Mouse (Mus musculus) midbrain, embryonic 14.5 days (tissue): Measurements from ENCODE around the gene Tcf12. TPM values are rescaled to one million over a fixed set of nuclear protein-coding genes. Genes with fewer than 3 reads are reported as not detected.

Experiments
- ATAC-seq: fragments of 200-750 bp; cut with Nextera tagmentation; 2 replicates; pipeline ENCODE4 v1.8.0; 2017; ENCODE audit warnings: moderate number of reproducible peaks, moderate library complexity; ENCODE audit not compliant: low FRiP score, low TSS enrichment
- DNase-seq: peaks from one replicate; pipeline ENCODE4 v3.0.0-alpha.2; 2015
- H3K27ac ChIP-seq: fragments of 300-500 bp; sonication (generic); replicated peaks from 2 replicates; pipeline ENCODE4 v1.5.1; 2014; ENCODE audit warnings: mild to moderate bottlenecking, low read depth, low read length, moderate library complexity
- H3K27me3 ChIP-seq: fragments of 300-500 bp; sonication (generic); 2 replicates; pipeline ENCODE4 v1.6.1; 2014; ENCODE audit warnings: low read length, control low read depth, mixed read lengths; ENCODE audit not compliant: control insufficient read depth, insufficient read depth
- H3K36me3 ChIP-seq: fragments of 300-500 bp; sonication (generic); 2 replicates; pipeline ENCODE4 v1.6.1; 2014; ENCODE audit warnings: low read length, control low read depth; ENCODE audit not compliant: control insufficient read depth, insufficient read depth
- H3K4me1 ChIP-seq: fragments of 300-500 bp; sonication (generic); 2 replicates; pipeline ENCODE4 v1.6.1; 2014; ENCODE audit warnings: mild to moderate bottlenecking, antibody characterized with exemption, low read length, control low read depth; ENCODE audit not compliant: control insufficient read depth, insufficient read depth
- H3K4me2 ChIP-seq: fragments of 300-500 bp; sonication (generic); 2 replicates; pipeline ENCODE4 v1.6.1; 2014; ENCODE audit warnings: mild to moderate bottlenecking, low read length, moderate library complexity
- H3K4me3 ChIP-seq: fragments of 300-500 bp; sonication (generic); replicated peaks from 2 replicates; pipeline ENCODE4 v1.5.1; 2014; ENCODE audit warnings: low read depth, low read length
- H3K9ac ChIP-seq: fragments of 300-500 bp; sonication (generic); replicated peaks from 2 replicates; pipeline ENCODE4 v1.6.1; 2014; ENCODE audit warnings: mild to moderate bottlenecking, low read length, moderate library complexity
- H3K9me3 ChIP-seq: fragments of 300-500 bp; sonication (generic); 2 replicates; pipeline ENCODE4 v1.6.1; 2016; ENCODE audit warnings: low read length, control low read depth, mixed read lengths; ENCODE audit not compliant: control insufficient read depth
- WGBS: fragments of 180-500 bp; shearing (Covaris S2); extraction: QIAGEN DNeasy Blood & Tissue Kit; methylation state at CpG from one replicate; pipeline ENCODE4 v1.1.7; 2014; 5-methylcytosine and 5-hydroxymethylcytosine counted together
- polyA plus RNA-seq: library from polyadenylated mRNA; unstranded; fragments of >200 nt; fragmentation: Nextera tagmentation; extraction: Ambion mirVana; gene quantifications from 2 replicates; pipeline ENCODE4 v1.2.1, GENCODE M21; 2014

Gene Tcf12
- polyA plus RNA-seq, 1 experiment from 2014 or later: 93.6 TPM

DNA sequence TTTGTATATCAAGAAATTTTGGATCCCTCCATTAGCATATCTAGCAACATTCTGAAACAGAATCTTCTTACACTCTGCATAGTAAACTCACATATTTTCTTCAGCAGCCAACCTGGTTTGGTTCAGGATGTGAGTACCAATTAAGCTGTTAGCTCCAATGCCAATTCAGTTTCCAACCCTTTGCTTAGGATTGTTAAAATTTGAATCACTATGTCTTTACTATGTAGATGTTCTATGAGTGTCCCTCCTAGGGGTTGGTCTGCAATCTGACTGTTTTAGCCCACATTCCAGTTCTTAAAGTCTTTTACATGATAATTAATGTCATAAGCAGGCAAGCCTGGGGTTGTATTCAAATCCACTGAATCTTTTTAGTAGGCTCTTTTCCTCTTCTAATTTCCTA is 71.5 kb downstream of the Tcf12 start:
- no peak for DNase-seq
- Histone ChIP-seq H3K36me3 (no peaks in the 10 kb centered on the region), H3K9me3 (no peaks in the 10 kb centered on the region), H3K27me3 (no peaks in the 10 kb centered on the region), H3K4me1 (0 out of 2 replicates have a peak, but pooled peaks cover 5% of the 10 kb centered on the region), H3K27ac (no peak overlapping the region), H3K4me2 (no peak overlapping the region), H3K4me3 (no peak overlapping the region), H3K9ac (no peak overlapping the region)
- ATAC-seq: no peak

- 0 out of 2 replicates have a peak, but pooled peaks cover 5% of the 10 kb centered on the region for H3K4me1 ChIP-seq
- H3K4me3 ChIP-seq: no peak overlapping the region
- H3K9me3 ChIP-seq: no peaks in the 10 kb centered on the region
- no peak overlapping the region for H3K9ac ChIP-seq
- no peak overlapping the region for H3K4me2 ChIP-seq
- no peaks in the 10 kb centered on the region for H3K27me3 ChIP-seq
- ATAC-seq: no peak
- no peak for DNase-seq
- WGBS: 95% methylated on average over 2 of the region's 2 CpGs
- no peak overlapping the region for H3K27ac ChIP-seq
- no peaks in the 10 kb centered on the region for H3K36me3 ChIP-seq
These were observed 72.3 kb downstream of the Tcf12 start for GRCm38 (mm10) chr9:72039369-72039768.

DNA sequence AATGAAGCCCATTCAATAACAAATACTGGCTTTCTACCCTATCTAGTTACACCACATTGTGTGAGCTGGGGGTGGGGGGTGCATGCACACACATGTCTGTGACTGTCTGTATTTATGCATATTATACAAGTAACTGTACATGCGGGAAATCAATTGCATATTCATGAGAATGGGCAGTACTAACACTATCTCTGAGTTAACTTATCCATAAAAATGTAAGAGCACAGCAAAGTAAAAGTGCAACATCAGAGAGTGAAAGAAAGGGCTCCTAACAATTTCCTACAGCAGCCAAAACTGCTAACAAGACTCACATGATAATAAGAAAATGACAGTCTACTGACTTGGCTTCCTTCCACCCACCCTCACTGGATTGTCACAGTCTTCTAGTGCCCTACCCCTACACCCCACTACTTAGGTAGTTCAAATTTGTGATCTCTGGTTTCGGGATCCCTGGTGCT is 74.6 kb downstream of the Tcf12 start:
- no peak overlapping the region for H3K27ac ChIP-seq
- 0 out of 2 replicates have a peak, but pooled peaks cover 5% of the 10 kb centered on the region for H3K4me1 ChIP-seq
- no peaks in the 10 kb centered on the region for H3K9me3 ChIP-seq
- WGBS: 60% methylated on average over 2 of the region's 2 CpGs
- H3K4me2 ChIP-seq: no peak overlapping the region
- H3K36me3 ChIP-seq: no peaks in the 10 kb centered on the region
- no peak for DNase-seq
- H3K27me3 ChIP-seq: no peaks in the 10 kb centered on the region
- ATAC-seq: no peak
- no peak overlapping the region for H3K4me3 ChIP-seq
- H3K9ac ChIP-seq: no peak overlapping the region

GRCm38 (mm10) chr9:72036257-72036656 is 75.4 kb downstream of the Tcf12 start:
- no peaks in the 10 kb centered on the region for H3K9me3 ChIP-seq
- H3K9ac ChIP-seq: no peak overlapping the region
- no peak overlapping the region for H3K4me2 ChIP-seq
- 98% methylated on average over 3 of the region's 3 CpGs for WGBS
- no peak overlapping the region for H3K4me3 ChIP-seq
- H3K27me3 ChIP-seq: no peaks in the 10 kb centered on the region
- H3K4me1 ChIP-seq: 0 out of 2 replicates have a peak, but pooled peaks cover 5% of the 10 kb centered on the region
- H3K27ac ChIP-seq: no peak overlapping the region
- DNase-seq (no peak), ATAC-seq (no peak)
- H3K36me3 ChIP-seq: no peaks in the 10 kb centered on the region

DNA sequence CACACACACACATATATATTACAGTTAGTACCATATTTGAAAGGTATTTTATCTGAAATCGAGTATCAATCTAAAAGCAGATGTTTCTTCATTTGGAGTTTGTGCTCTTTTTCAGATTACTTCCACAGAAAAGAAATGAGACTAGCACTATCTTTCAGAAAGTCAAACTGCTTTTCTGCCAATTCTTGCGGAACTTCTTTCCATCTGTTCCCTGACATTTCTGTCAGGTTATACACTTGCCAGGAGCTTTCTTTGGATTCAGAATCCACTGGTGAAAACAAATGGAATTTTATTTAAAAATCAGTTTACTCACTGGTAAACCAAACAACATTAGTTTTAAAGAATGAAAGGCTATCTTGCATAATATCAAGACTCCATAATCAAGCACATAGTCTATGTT is 78.4 kb downstream of the Tcf12 start:
- no peaks in the 10 kb centered on the region for H3K27me3 ChIP-seq
- DNase-seq: no peak
- no peak overlapping the region for H3K4me3 ChIP-seq
- no peaks in the 10 kb centered on the region for H3K36me3 ChIP-seq
- H3K9ac ChIP-seq: no peak overlapping the region
- H3K9me3 ChIP-seq: no peaks in the 10 kb centered on the region
- H3K4me1 ChIP-seq: 0 out of 2 replicates have a peak, but pooled peaks cover 5% of the 10 kb centered on the region
- ATAC-seq: no peak
- 92% methylated on average over 2 of the region's 2 CpGs for WGBS
- H3K4me2 ChIP-seq: no peak overlapping the region
- H3K27ac ChIP-seq: no peak overlapping the region

DNA sequence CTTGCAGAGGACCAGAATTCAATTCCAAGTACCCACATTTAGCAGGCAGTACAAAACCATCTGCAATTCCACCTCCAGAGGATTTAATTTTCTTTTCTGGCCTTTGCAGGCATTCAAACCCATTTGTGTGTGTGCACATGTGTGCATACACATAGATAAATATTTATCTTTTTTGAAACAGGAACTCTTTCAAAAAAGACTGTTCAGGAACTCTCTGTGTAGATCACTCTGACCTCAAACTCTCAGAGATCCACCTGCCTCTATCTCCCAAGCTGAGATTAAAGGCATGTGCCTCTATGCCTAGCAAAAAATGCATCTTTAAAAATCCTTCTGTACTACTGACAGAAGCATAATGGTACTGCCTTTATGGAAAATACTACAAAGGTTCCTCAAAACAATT is 81.4 kb downstream of the Tcf12 start:
- H3K36me3 ChIP-seq: no peaks in the 10 kb centered on the region
- no peak for ATAC-seq
- H3K27ac ChIP-seq: no peak overlapping the region
- no peaks in the 10 kb centered on the region for H3K4me1 ChIP-seq
- H3K27me3 ChIP-seq: no peaks in the 10 kb centered on the region
- H3K4me2 ChIP-seq: no peak overlapping the region
- H3K9me3 ChIP-seq: no peaks in the 10 kb centered on the region
- no peak for DNase-seq
- no peak overlapping the region for H3K9ac ChIP-seq
- no peak overlapping the region for H3K4me3 ChIP-seq

DNA sequence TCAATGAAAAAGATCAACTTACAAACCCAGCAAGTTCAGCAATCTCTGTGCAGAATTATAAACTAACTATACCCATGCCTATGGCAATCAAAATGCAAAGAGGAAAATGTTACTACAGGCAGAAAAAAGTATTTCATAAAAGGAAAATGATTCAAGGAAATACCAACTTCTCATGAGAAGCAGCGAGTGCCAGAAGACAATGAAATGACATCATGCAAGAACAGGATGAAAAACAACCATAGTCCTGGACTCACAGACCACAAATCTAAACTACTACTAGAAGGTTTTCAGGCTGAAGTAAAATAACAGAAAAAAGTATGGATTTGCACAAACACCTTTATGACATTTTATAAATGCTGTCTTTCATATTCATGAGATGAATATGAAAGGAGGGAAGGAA is 82.1 kb downstream of the Tcf12 start:
- no peak for DNase-seq
- Histone ChIP-seq H3K4me2 (no peak overlapping the region), H3K4me1 (no peaks in the 10 kb centered on the region), H3K27me3 (no peaks in the 10 kb centered on the region), H3K27ac (no peak overlapping the region), H3K9me3 (no peaks in the 10 kb centered on the region), H3K4me3 (no peak overlapping the region), H3K36me3 (no peaks in the 10 kb centered on the region), H3K9ac (no peak overlapping the region)
- ATAC-seq: no peak
- 84% methylated on average over 1 of the region's 1 CpGs for WGBS

- ATAC-seq (no peak), DNase-seq (no peak)
- no peak overlapping the region for H3K4me3 ChIP-seq
- H3K27me3 ChIP-seq: no peaks in the 10 kb centered on the region
- no peak overlapping the region for H3K9ac ChIP-seq
- H3K4me2 ChIP-seq: no peak overlapping the region
- WGBS: 92% methylated on average over 5 of the region's 5 CpGs
- no peaks in the 10 kb centered on the region for H3K9me3 ChIP-seq
- H3K27ac ChIP-seq: no peak overlapping the region
- H3K36me3 ChIP-seq: no peaks in the 10 kb centered on the region
- no peaks in the 10 kb centered on the region for H3K4me1 ChIP-seq
These were observed 88.4 kb downstream of the Tcf12 start for GRCm38 (mm10) chr9:72023274-72023673.

- Histone ChIP-seq H3K27ac (no peak overlapping the region), H3K9me3 (no peaks in the 10 kb centered on the region), H3K9ac (no peak overlapping the region), H3K4me2 (no peak overlapping the region), H3K4me3 (no peak overlapping the region), H3K36me3 (no peaks in the 10 kb centered on the region), H3K4me1 (no peaks in the 10 kb centered on the region), H3K27me3 (no peaks in the 10 kb centered on the region)
- 72% methylated on average over 3 of the region's 3 CpGs for WGBS
- DNase-seq (no peak), ATAC-seq (no peak)
These were observed 90.2 kb downstream of the Tcf12 start for GRCm38 (mm10) chr9:72021512-72021911.
